Mouse (Mus musculus): Measurements from ENCODE around the gene Alkbh7.

- TF ChIP-seq TAL1 (IDR thresholded peaks at IDR 0.05; ENCODE audit: low read length) = no peak
- TF ChIP-seq GATA1 (IDR thresholded peaks at IDR 0.05; ENCODE audit: low read length) = no peak
Observed at GRCm38 (mm10) chr17:56999968-57000609, 3.0 kb downstream of the Alkbh7 start, which contains the start of gene Pspn.

Measured in erythroblast, embryonic 14.5 days (primary cell).